Mouse (Mus musculus) cerebellum, adult 9-11 months (tissue): ENCODE data around the gene Kdm5c.
"Not testable (repeated sequence)": the region's sequence is repeated elsewhere in the genome, so short reads cannot be mapped to it uniquely, and the experiment has no call there.

Source experiments
- DNase-seq: peaks from one replicate; pipeline ENCODE4 v3.0.0; 2022

Gene Kdm5c

GRCm38 (mm10) chrX:152232781-152233763 is at the start of gene Kdm5c:
Gene Kdm5c, plus strand, starts transcription at chrX:152233020.
- DNase-seq = peak; percentile 97

GRCm38 (mm10) chrX:152187151-152187550 is 45.7 kb upstream of the Kdm5c start:
- DNase-seq = no peak

- no peak for DNase-seq
Measured at GRCm38 (mm10) chrX:152191266-152191665, 41.6 kb upstream of the Kdm5c start.

GRCm38 (mm10) chrX:152197814-152198648 is 34.8 kb upstream of the Kdm5c start:
- DNase-seq = no peak

GRCm38 (mm10) chrX:152201737-152202421 is 30.9 kb upstream of the Kdm5c start:
- DNase-seq = peak; percentile 66

GRCm38 (mm10) chrX:152202422-152203103 is 30.3 kb upstream of the Kdm5c start:
- DNase-seq = no peak

- no peak for DNase-seq
Measured at GRCm38 (mm10) chrX:152203247-152203646, 29.6 kb upstream of the Kdm5c start.

- no peak for DNase-seq
Measured at GRCm38 (mm10) chrX:152205486-152205885, 27.3 kb upstream of the Kdm5c start.

- no peak for DNase-seq
Measured at GRCm38 (mm10) chrX:152214703-152215102, 18.1 kb upstream of the Kdm5c start.

GRCm38 (mm10) chrX:152218529-152218928 is 14.3 kb upstream of the Kdm5c start:
- no peak for DNase-seq

GRCm38 (mm10) chrX:152221721-152222120 is 11.1 kb upstream of the Kdm5c start:
- peak; percentile 34 for DNase-seq

- DNase-seq = peak; percentile 50
Measured at GRCm38 (mm10) chrX:152222226-152222625, 10.6 kb upstream of the Kdm5c start.

- no peak for DNase-seq
Measured at GRCm38 (mm10) chrX:152223313-152223712, 9.5 kb upstream of the Kdm5c start.

GRCm38 (mm10) chrX:152224280-152224679 is 8.5 kb upstream of the Kdm5c start:
- DNase-seq = no peak

GRCm38 (mm10) chrX:152234125-152234524 is 1.3 kb downstream of the Kdm5c start:
- no peak for DNase-seq

- DNase-seq = no peak
Measured at GRCm38 (mm10) chrX:152235758-152236157, 2.9 kb downstream of the Kdm5c start.

- not testable (repeated sequence) for DNase-seq
Measured at GRCm38 (mm10) chrX:152243140-152243539, 10.3 kb downstream of the Kdm5c start.

GRCm38 (mm10) chrX:152244492-152245189 is 11.8 kb downstream of the Kdm5c start:
- DNase-seq = no peak

- peak; percentile 12 for DNase-seq
Measured at GRCm38 (mm10) chrX:152271189-152271588, 38.4 kb downstream of the Kdm5c start.

GRCm38 (mm10) chrX:152279384-152279783 is 46.6 kb downstream of the Kdm5c start:
- DNase-seq = no peak

- DNase-seq = no peak
Measured at GRCm38 (mm10) chrX:152284746-152285145, 51.9 kb downstream of the Kdm5c start.

- not testable (repeated sequence) for DNase-seq
Measured at GRCm38 (mm10) chrX:152287026-152287425, 54.2 kb downstream of the Kdm5c start.
